Mouse (Mus musculus): ENCODE results near the gene Fam19a2. TPM values are rescaled to one million over a fixed set of nuclear protein-coding genes. Genes with fewer than 3 reads are reported as not detected.

Fam19a2 gene
- polyA plus RNA-seq, 1 experiment = 0.31 TPM

GRCm38 (mm10) chr10:123426527-123427363 is 162.9 kb downstream of the Fam19a2 start:
- WGBS = 88% methylated on average over 8 of the region's 8 CpGs
- TF ChIP-seq CTCF (IDR thresholded peaks at IDR 0.05; ENCODE audit: borderline replicate concordance, control insufficient read depth, extremely low read depth, insufficient read depth, low read length, poor library complexity) = no peak
- TF ChIP-seq POLR2A (IDR thresholded peaks at IDR 0.05; ENCODE audit: control insufficient read depth, extremely low read depth, insufficient read depth, low read length, poor library complexity) = no peak
- no peak for DNase-seq
- H3K4me1 ChIP-seq (replicated peaks; ENCODE audit: control insufficient read depth, insufficient read depth, low read length) = no peaks in the 10 kb centered on the region
- no peaks in the 10 kb centered on the region for H3K27me3 ChIP-seq (ENCODE audit: control insufficient read depth, insufficient read depth, low read length)
- no peak overlapping the region for H3K27ac ChIP-seq (ENCODE audit: control insufficient read depth, insufficient read depth, low read length)
- H3K36me3 ChIP-seq (ENCODE audit: control insufficient read depth, insufficient read depth, low read length) = no peaks in the 10 kb centered on the region
- no peak overlapping the region for H3K4me3 ChIP-seq (ENCODE audit: control insufficient read depth, insufficient read depth, low read length)

DNA sequence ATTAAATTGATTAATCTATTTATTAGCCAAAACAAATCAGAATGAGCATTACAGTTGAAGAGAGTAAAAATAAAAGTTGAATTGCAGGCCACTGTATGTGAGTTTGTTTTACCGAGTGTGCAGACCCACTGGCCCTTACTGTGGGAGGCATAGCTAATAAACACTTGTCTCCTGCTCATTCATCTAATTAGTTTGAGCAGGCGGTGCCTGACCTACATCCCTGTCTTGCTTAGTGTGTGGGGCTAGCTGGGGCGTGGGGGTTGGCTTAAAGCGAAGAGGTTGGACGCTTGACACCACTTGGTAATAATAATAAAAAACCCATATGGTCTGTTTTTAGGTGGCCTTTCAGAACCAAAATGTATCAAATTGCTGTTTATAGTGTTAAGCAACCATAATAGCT is 167.8 kb downstream of the Fam19a2 start:
- H3K4me1 ChIP-seq (replicated peaks; ENCODE audit: control insufficient read depth, insufficient read depth, low read length) = no peaks in the 10 kb centered on the region
- H3K36me3 ChIP-seq (ENCODE audit: control insufficient read depth, insufficient read depth, low read length) = no peaks in the 10 kb centered on the region
- no peaks in the 10 kb centered on the region for H3K27me3 ChIP-seq (ENCODE audit: control insufficient read depth, insufficient read depth, low read length)
- DNase-seq = no peak
- TF ChIP-seq POLR2A (IDR thresholded peaks at IDR 0.05; ENCODE audit: control insufficient read depth, extremely low read depth, insufficient read depth, low read length, poor library complexity) (no peak), CTCF (IDR thresholded peaks at IDR 0.05; ENCODE audit: borderline replicate concordance, control insufficient read depth, extremely low read depth, insufficient read depth, low read length, poor library complexity) (no peak)
- H3K4me3 ChIP-seq (ENCODE audit: control insufficient read depth, insufficient read depth, low read length) = no peak overlapping the region
- no peak overlapping the region for H3K27ac ChIP-seq (ENCODE audit: control insufficient read depth, insufficient read depth, low read length)
- 91% methylated on average over 5 of the region's 5 CpGs for WGBS

- Histone ChIP-seq H3K4me1 (replicated peaks; ENCODE audit: control insufficient read depth, insufficient read depth, low read length) (no peaks in the 10 kb centered on the region), H3K4me3 (ENCODE audit: control insufficient read depth, insufficient read depth, low read length) (no peak overlapping the region), H3K27me3 (ENCODE audit: control insufficient read depth, insufficient read depth, low read length) (no peaks in the 10 kb centered on the region), H3K36me3 (ENCODE audit: control insufficient read depth, insufficient read depth, low read length) (no peaks in the 10 kb centered on the region), H3K27ac (ENCODE audit: control insufficient read depth, insufficient read depth, low read length) (no peak overlapping the region)
- no peak for DNase-seq
- TF ChIP-seq POLR2A (IDR thresholded peaks at IDR 0.05; ENCODE audit: control insufficient read depth, extremely low read depth, insufficient read depth, low read length, poor library complexity) (no peak), CTCF (IDR thresholded peaks at IDR 0.05; ENCODE audit: borderline replicate concordance, control insufficient read depth, extremely low read depth, insufficient read depth, low read length, poor library complexity) (no peak)
- WGBS = 81% methylated on average over 4 of the region's 4 CpGs
Measured at GRCm38 (mm10) chr10:123437576-123437975, 173.8 kb downstream of the Fam19a2 start.

- 94% methylated on average over 1 of the region's 1 CpGs for WGBS
Measured at GRCm38 (mm10) chr10:123456800-123457199, 193.0 kb downstream of the Fam19a2 start.

GRCm38 (mm10) chr10:123460466-123460865 is 196.7 kb downstream of the Fam19a2 start:
- no peak overlapping the region for H3K4me3 ChIP-seq (ENCODE audit: control insufficient read depth, insufficient read depth, low read length)
- no peak for DNase-seq
- H3K36me3 ChIP-seq (ENCODE audit: control insufficient read depth, insufficient read depth, low read length) = no peaks in the 10 kb centered on the region
- WGBS = 83% methylated on average over 5 of the region's 5 CpGs
- TF ChIP-seq POLR2A (IDR thresholded peaks at IDR 0.05; ENCODE audit: control insufficient read depth, extremely low read depth, insufficient read depth, low read length, poor library complexity) (no peak), CTCF (IDR thresholded peaks at IDR 0.05; ENCODE audit: borderline replicate concordance, control insufficient read depth, extremely low read depth, insufficient read depth, low read length, poor library complexity) (no peak)
- H3K27ac ChIP-seq (ENCODE audit: control insufficient read depth, insufficient read depth, low read length) = no peak overlapping the region
- H3K4me1 ChIP-seq (replicated peaks; ENCODE audit: control insufficient read depth, insufficient read depth, low read length) = no peaks in the 10 kb centered on the region
- no peaks in the 10 kb centered on the region for H3K27me3 ChIP-seq (ENCODE audit: control insufficient read depth, insufficient read depth, low read length)

More at GRCm38 (mm10) chr10:123456800-123457199, 193.0 kb downstream of the Fam19a2 start:
- no peak for DNase-seq
- Histone ChIP-seq H3K4me3 (ENCODE audit: control insufficient read depth, insufficient read depth, low read length) (no peak overlapping the region), H3K36me3 (ENCODE audit: control insufficient read depth, insufficient read depth, low read length) (no peaks in the 10 kb centered on the region), H3K27ac (ENCODE audit: control insufficient read depth, insufficient read depth, low read length) (no peak overlapping the region), H3K27me3 (ENCODE audit: control insufficient read depth, insufficient read depth, low read length) (no peaks in the 10 kb centered on the region), H3K4me1 (replicated peaks; ENCODE audit: control insufficient read depth, insufficient read depth, low read length) (no peaks in the 10 kb centered on the region)
- TF ChIP-seq CTCF (IDR thresholded peaks at IDR 0.05; ENCODE audit: borderline replicate concordance, control insufficient read depth, extremely low read depth, insufficient read depth, low read length, poor library complexity) (no peak), POLR2A (IDR thresholded peaks at IDR 0.05; ENCODE audit: control insufficient read depth, extremely low read depth, insufficient read depth, low read length, poor library complexity) (no peak)

DNA sequence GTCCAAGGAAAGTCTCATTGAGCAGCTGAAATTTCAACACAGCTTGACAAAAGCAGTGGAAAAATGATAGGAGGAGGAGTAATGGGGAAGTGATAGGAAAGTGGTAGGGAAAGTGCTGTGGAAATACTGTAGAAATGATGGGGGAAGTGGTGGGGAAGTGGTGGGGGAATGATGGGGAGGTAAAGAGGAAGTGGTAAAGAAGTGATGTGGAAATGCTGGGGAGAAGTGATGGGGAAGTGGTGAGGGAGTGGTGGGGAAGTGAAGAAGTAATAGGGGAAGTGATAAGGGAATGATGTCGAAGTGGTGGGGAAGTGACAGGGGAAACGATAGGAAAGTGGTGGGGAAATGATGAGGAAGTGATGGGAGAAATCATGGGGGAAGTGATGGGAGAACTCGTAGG is 198.5 kb downstream of the Fam19a2 start:
- no peak for DNase-seq
- no peaks in the 10 kb centered on the region for H3K27me3 ChIP-seq (ENCODE audit: control insufficient read depth, insufficient read depth, low read length)
- no peaks in the 10 kb centered on the region for H3K4me1 ChIP-seq (replicated peaks; ENCODE audit: control insufficient read depth, insufficient read depth, low read length)
- H3K27ac ChIP-seq (ENCODE audit: control insufficient read depth, insufficient read depth, low read length) = no peak overlapping the region
- no peaks in the 10 kb centered on the region for H3K36me3 ChIP-seq (ENCODE audit: control insufficient read depth, insufficient read depth, low read length)
- 61% methylated on average over 3 of the region's 3 CpGs for WGBS
- H3K4me3 ChIP-seq (ENCODE audit: control insufficient read depth, insufficient read depth, low read length) = no peak overlapping the region
- no peak for TF ChIP-seq POLR2A (IDR thresholded peaks at IDR 0.05; ENCODE audit: control insufficient read depth, extremely low read depth, insufficient read depth, low read length, poor library complexity)
- TF ChIP-seq CTCF (IDR thresholded peaks at IDR 0.05; ENCODE audit: borderline replicate concordance, control insufficient read depth, extremely low read depth, insufficient read depth, low read length, poor library complexity) = no peak
